In genomic region chr6:17028809-17029208, GRCm38 (mm10) we compare ENCODE assay signal across 24 mouse cellular contexts. TPM values are rescaled to one million over a fixed set of nuclear protein-coding genes. Genes with fewer than 3 reads are reported as not detected.
DNase-seq lines count a peak whose midpoint lies in the region; ATAC-seq and TF ChIP-seq lines count a peak whose summit lies in the region.
"Had no signal": no experiment of that assay in that cellular context is flagged by ENCODE, and none has a peak within 500 bp of the region (broad histone marks: within the 10 kb centered on the region; RNA-seq: fewer than 3 reads in every experiment).

No protein-coding gene starts in this region.

- POLR2A ChIA-PET in Patski (lab: Charles Lee) = no interaction called here

- no peaks in the 10 kb centered on the region for H3K9me3 ChIP-seq in midbrain, embryonic 11.5 days (ENCODE audit: control insufficient read depth, low read length)
- H3K9me3 ChIP-seq in midbrain, embryonic 15.5 days = no peaks in the 10 kb centered on the region
- H3K9me3 ChIP-seq: embryonic facial prominence, embryonic 10.5 days; embryonic facial prominence, embryonic 12.5 days; forebrain, embryonic 13.5 days; forebrain, embryonic 15.5 days; G1E had no signal

- WGBS in midbrain, embryonic 11.5 days = 85% methylated on average over 8 of the region's 8 CpGs
- 86% methylated on average over 8 of the region's 8 CpGs for WGBS in midbrain, embryonic 15.5 days
- 71% methylated on average over 8 of the region's 8 CpGs for WGBS in heart, adult 2 months

- H3K27ac ChIP-seq in midbrain, embryonic 11.5 days (ENCODE audit: low read depth, low read length) = no peak overlapping the region
- H3K27ac ChIP-seq in midbrain, embryonic 15.5 days = no peak overlapping the region
- no peak overlapping the region for H3K27ac ChIP-seq in heart, adult 2 months
- H3K27ac ChIP-seq: embryonic facial prominence, embryonic 10.5 days; embryonic facial prominence, embryonic 12.5 days; forebrain, embryonic 13.5 days; forebrain, embryonic 15.5 days had no signal

- no peak for TF ChIP-seq POLR2A in heart, adult 2 months (IDR thresholded peaks at IDR 0.05; ENCODE audit: insufficient read depth, low read depth, low read length)

- no peak for TF ChIP-seq CTCF in Patski (IDR thresholded peaks at IDR 0.05)
- no peak for TF ChIP-seq CTCF in heart, adult 2 months (IDR thresholded peaks at IDR 0.05)

- CTCF ChIA-PET in Patski (lab: Charles Lee) = interaction anchor here (1.1 to 2.4 kb wide), 7 partner anchors 16 to 81 kb away, joined by 3 to 22 read pairs (median 4); no protein-coding TSS in a partner anchor

- H3K9ac ChIP-seq in midbrain, embryonic 11.5 days (ENCODE audit: low read length) = no peak overlapping the region
- no peak overlapping the region for H3K9ac ChIP-seq in midbrain, embryonic 15.5 days
- H3K9ac ChIP-seq in heart, adult 2 months (ENCODE audit: low read depth, low read length) = no peak overlapping the region
- H3K9ac ChIP-seq: embryonic facial prominence, embryonic 12.5 days; forebrain, embryonic 13.5 days; forebrain, embryonic 15.5 days; forebrain, postnatal 0 days had no signal

- no peak for ATAC-seq in midbrain, embryonic 11.5 days (ENCODE audit: low FRiP score)
- no peak for ATAC-seq in midbrain, embryonic 15.5 days (replicated peaks)
- peak; percentile 22 for ATAC-seq in Patski
- ATAC-seq: CD4-positive, CD25-positive, alpha-beta regulatory T cell, adult 4 months; forebrain, embryonic 13.5 days; forebrain, embryonic 15.5 days; forebrain, postnatal 0 days had no signal

- no peak for TF ChIP-seq EP300 in heart, adult 2 months (IDR thresholded peaks at IDR 0.05; ENCODE audit: insufficient read depth, low read depth, low read length)

- no peak overlapping the region for H3K4me2 ChIP-seq in midbrain, embryonic 11.5 days
- H3K4me2 ChIP-seq in midbrain, embryonic 15.5 days = no peak overlapping the region
- H3K4me2 ChIP-seq: embryonic facial prominence, embryonic 12.5 days; forebrain, embryonic 13.5 days; forebrain, embryonic 15.5 days had no signal

- H3K27me3 ChIP-seq in midbrain, embryonic 11.5 days (ENCODE audit: control insufficient read depth, insufficient read depth, low read length) = no peaks in the 10 kb centered on the region
- H3K27me3 ChIP-seq in midbrain, embryonic 15.5 days (replicated peaks) = no peaks in the 10 kb centered on the region
- H3K27me3 ChIP-seq in Patski = peaks cover 4% of the 10 kb centered on the region
- H3K27me3 ChIP-seq in heart, adult 2 months (ENCODE audit: control insufficient read depth, insufficient read depth, low read length) = no peaks in the 10 kb centered on the region
- H3K27me3 ChIP-seq: CH12.LX; embryonic facial prominence, embryonic 12.5 days; forebrain, embryonic 13.5 days; forebrain, embryonic 15.5 days had no signal

- no peaks in the 10 kb centered on the region for H3K4me1 ChIP-seq in midbrain, embryonic 11.5 days (ENCODE audit: control insufficient read depth, insufficient read depth, low read length)
- no peaks in the 10 kb centered on the region for H3K4me1 ChIP-seq in midbrain, embryonic 15.5 days
- H3K4me1 ChIP-seq in heart, adult 2 months (ENCODE audit: control insufficient read depth, insufficient read depth, low read length) = no peaks in the 10 kb centered on the region
- H3K4me1 ChIP-seq: forebrain, embryonic 15.5 days had no signal

- in situ Hi-C loops in Patski (cut with MboI; ENCODE audit: low pct_unique_long_range_greater_than_20kb) = loop anchor here (5.0 to 10.0 kb wide), 4 partner anchors 53 to 806 kb away; no protein-coding TSS in a partner anchor

- DNase-seq in midbrain, embryonic 11.5 days (ENCODE audit: low spot score, missing footprints) = peak; percentile 21
- peak; percentile 48 for DNase-seq in Muller cell, postnatal 12 days (ENCODE audit: inconsistent ontology term)
- no peak for DNase-seq in Patski (ENCODE audit: low read depth, low spot score)
- DNase-seq in embryo, embryonic 10 days (ENCODE audit: low spot score) = no peak
- DNase-seq in heart, adult 2 months = no peak
- DNase-seq: adrenal gland, adult 2 months; adrenal gland, postnatal 10 days; adrenal gland, postnatal 25 days; B cell, adult 2 months; cerebellum, adult 11 months; cerebellum, adult 18-20 months; cerebellum, adult 8-10 months; cerebellum, adult 9-11 months; cerebellum, postnatal 14 days; cerebellum, postnatal 36 days; forebrain, postnatal 0 days had no signal

- H3K36me3 ChIP-seq in midbrain, embryonic 11.5 days (ENCODE audit: control insufficient read depth, insufficient read depth, low read length) = no peaks in the 10 kb centered on the region
- H3K36me3 ChIP-seq in midbrain, embryonic 15.5 days (replicated peaks) = no peaks in the 10 kb centered on the region
- H3K36me3 ChIP-seq in heart, adult 2 months (ENCODE audit: control insufficient read depth, insufficient read depth, low read length) = no peaks in the 10 kb centered on the region
- H3K36me3 ChIP-seq: embryonic facial prominence, embryonic 10.5 days; embryonic facial prominence, embryonic 12.5 days; forebrain, embryonic 15.5 days; G1E had no signal

- no peak overlapping the region for H3K4me3 ChIP-seq in midbrain, embryonic 11.5 days (ENCODE audit: low read depth, low read length)
- H3K4me3 ChIP-seq in midbrain, embryonic 15.5 days = no peak overlapping the region
- H3K4me3 ChIP-seq in heart, adult 2 months = no peak overlapping the region
- H3K4me3 ChIP-seq: embryonic facial prominence, embryonic 10.5 days; embryonic facial prominence, embryonic 12.5 days; forebrain, embryonic 13.5 days; forebrain, embryonic 15.5 days had no signal

- no peaks in the 10 kb centered on the region for H3K79me2 ChIP-seq in heart, adult 2 months (replicated peaks; ENCODE audit: control insufficient read depth, insufficient read depth, low read length)

- intact Hi-C loops in heart, adult 2 months (cut with DNase I) = loop anchor here (5.0 kb wide), 1 partner anchor 333 kb away; no protein-coding TSS in a partner anchor

RNA-seq across cellular contexts. Expression of gene Tes, which starts 36.1 kb away (rescaled TPM):
- 37.3 and 41.7 TPM in 2 replicates for polyA plus RNA-seq in midbrain, embryonic 11.5 days (2014; fragmentation: Nextera tagmentation; extraction: Ambion mirVana)
- polyA plus RNA-seq in midbrain, embryonic 15.5 days (2015; fragmentation: Nextera tagmentation; extraction: Ambion mirVana) = 29.9 and 32.0 TPM in 2 replicates
- polyA plus RNA-seq in Patski (2021) = 104 TPM
- total RNA-seq in heart, adult 2 months (2021) = 1 to 10 TPM; 2.3 to 4.0 TPM
- 3.3 and 3.9 TPM in 2 replicates for polyA plus RNA-seq in heart, adult 2 months (2012; rRNA removed)
- total RNA-seq: CH12.LX had no signal
- polyA plus RNA-seq: G1E had no signal

Comparison
In these comparisons a context has a peak if more than half of its experiments do, and no peak if none do; other contexts are left out.
1. DNase-seq: peak in midbrain, embryonic 11.5 days (single experiment) and Muller cell, postnatal 12 days (single experiment); none in Patski (single experiment), embryo, embryonic 10 days (single experiment) and heart, adult 2 months (0 of 2).